Mouse (Mus musculus) lung, postnatal 0 days (tissue): ENCODE measurements at regions not wholly inside any gene's neighbourhood (a gene's known extent, or its start where the extent isn't known, plus 50 kb on each side); places are given as distances from the start of the nearest gene placed in this dataset.
A peak's percentile ranks its signal among the peaks of the same experiment; 100 is the strongest.

Source experiments
- ATAC-seq: fragments of 200-750 bp; cut with Nextera tagmentation; 2 replicates; pipeline ENCODE4 v1.8.0; 2017; ENCODE audit warnings: moderate library complexity
- DNase-seq: peaks from one replicate; pipeline ENCODE4 v3.0.0-alpha.2; 2016; ENCODE audit warnings: low spot score
- H3K27ac ChIP-seq: fragments of 300-500 bp; sonication (generic); 2 replicates; pipeline ENCODE4 v1.5.1; 2014; ENCODE audit warnings: antibody characterized with exemption, mild to moderate bottlenecking, low read length, mixed read lengths
- H3K27me3 ChIP-seq: fragments of 300-500 bp; sonication (generic); replicated peaks from 2 replicates; pipeline ENCODE4 v1.6.1; 2014; ENCODE audit warnings: low read length, mixed read lengths; ENCODE audit not compliant: insufficient read depth
- H3K36me3 ChIP-seq: fragments of 300-500 bp; sonication (generic); 2 replicates; pipeline ENCODE4 v1.6.1; 2014; ENCODE audit warnings: low read length, mixed read lengths; ENCODE audit not compliant: insufficient read depth
- H3K4me1 ChIP-seq: fragments of 300-500 bp; sonication (generic); 2 replicates; pipeline ENCODE4 v1.6.1; 2014; ENCODE audit warnings: antibody characterized with exemption, low read depth, low read length, mixed read lengths; ENCODE audit not compliant: insufficient read depth
- H3K4me2 ChIP-seq: fragments of 300-500 bp; sonication (generic); replicated peaks from 2 replicates; pipeline ENCODE4 v1.6.1; 2014; ENCODE audit warnings: low read depth, mild to moderate bottlenecking, low read length, moderate library complexity, mixed read lengths
- H3K4me3 ChIP-seq: fragments of 300-500 bp; sonication (generic); 2 replicates; pipeline ENCODE4 v1.5.1; 2014; ENCODE audit warnings: low read depth, low read length
- H3K9ac ChIP-seq: fragments of 300-500 bp; sonication (generic); replicated peaks from 2 replicates; pipeline ENCODE4 v1.6.1; 2014; ENCODE audit warnings: low read depth, mild to moderate bottlenecking
- H3K9me3 ChIP-seq: fragments of 300-500 bp; sonication (generic); 2 replicates; pipeline ENCODE4 v1.6.1; 2016; ENCODE audit warnings: low read length, mixed read lengths
- CTCF ChIP-seq: IDR thresholded peaks from 2 replicates; pipeline ENCODE4 v1.5.1; 2016; ENCODE audit warnings: antibody characterized with exemption, mild to moderate bottlenecking
- EP300 ChIP-seq: IDR thresholded peaks from 2 replicates; pipeline ENCODE4 v1.6.1; 2016; ENCODE audit warnings: antibody characterized with exemption, mild to moderate bottlenecking, control low read depth
- WGBS: fragments of 180-500 bp; shearing (Covaris S2); extraction: QIAGEN DNeasy Blood & Tissue Kit; methylation state at CpG from one replicate; pipeline ENCODE4 v1.1.7; 2014; 5-methylcytosine and 5-hydroxymethylcytosine counted together

DNA sequence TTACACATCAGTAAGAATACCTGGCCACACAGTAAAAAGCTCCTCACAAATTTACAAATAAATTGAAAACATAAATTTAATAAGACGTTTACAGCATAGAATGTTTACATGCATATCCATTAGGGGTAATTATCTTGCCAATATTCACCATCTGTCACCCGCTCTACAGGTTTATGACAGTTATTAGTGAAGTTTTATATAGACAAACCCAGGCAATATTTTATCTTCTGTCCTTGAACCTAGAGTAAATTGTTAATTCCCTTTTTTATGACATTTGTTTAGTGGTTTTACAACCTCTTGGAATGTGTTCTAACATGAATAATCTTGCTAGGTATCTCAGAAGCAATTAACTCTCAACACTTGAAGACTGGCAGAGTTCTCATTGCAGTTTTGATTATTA is 6458.7 kb downstream of the 9330182O14Rik start:
- WGBS, result 64% methylated on average over 2 of the region's 2 CpGs
- DNase-seq, result no peak
- Histone ChIP-seq H3K9me3 (no peaks in the 10 kb centered on the region), H3K4me2 (no peak overlapping the region), H3K4me3 (no peak overlapping the region), H3K27me3 (no peaks in the 10 kb centered on the region), H3K36me3 (no peaks in the 10 kb centered on the region), H3K27ac (no peak overlapping the region), H3K9ac (no peak overlapping the region), H3K4me1 (no peaks in the 10 kb centered on the region)
- TF ChIP-seq CTCF (no peak), EP300 (no peak)
- ATAC-seq, result no peak

DNA sequence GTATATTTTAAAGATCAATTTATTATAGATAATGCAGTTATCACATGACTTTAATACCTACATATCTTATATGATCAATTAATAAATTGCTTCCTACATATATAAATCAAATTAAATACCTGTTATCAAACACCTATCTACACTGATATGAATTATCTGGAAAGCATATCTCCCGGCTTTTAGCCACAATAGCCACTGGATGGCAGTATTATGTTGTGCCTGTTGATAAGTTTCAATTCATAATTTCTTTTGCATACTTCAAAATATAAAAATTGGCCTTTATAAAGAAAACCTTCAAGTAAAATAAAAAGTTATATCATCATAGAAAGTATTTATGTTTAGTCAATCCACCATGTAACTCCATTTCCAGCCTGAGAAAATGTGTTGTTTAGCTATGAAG is 6464.2 kb downstream of the 9330182O14Rik start:
- TF ChIP-seq CTCF (peak; percentile 5; the same call in 1 of the 2 replicates), EP300 (no peak)
- no peaks in the 10 kb centered on the region for H3K9me3 ChIP-seq
- H3K27ac ChIP-seq, result no peak overlapping the region
- H3K36me3 ChIP-seq, result no peaks in the 10 kb centered on the region
- no peak overlapping the region for H3K4me2 ChIP-seq
- no peak overlapping the region for H3K9ac ChIP-seq
- H3K4me3 ChIP-seq, result no peak overlapping the region
- ATAC-seq (no peak), DNase-seq (no peak)
- no peaks in the 10 kb centered on the region for H3K27me3 ChIP-seq
- WGBS, result 67% methylated on average over 1 of the region's 1 CpGs
- no peaks in the 10 kb centered on the region for H3K4me1 ChIP-seq

DNA sequence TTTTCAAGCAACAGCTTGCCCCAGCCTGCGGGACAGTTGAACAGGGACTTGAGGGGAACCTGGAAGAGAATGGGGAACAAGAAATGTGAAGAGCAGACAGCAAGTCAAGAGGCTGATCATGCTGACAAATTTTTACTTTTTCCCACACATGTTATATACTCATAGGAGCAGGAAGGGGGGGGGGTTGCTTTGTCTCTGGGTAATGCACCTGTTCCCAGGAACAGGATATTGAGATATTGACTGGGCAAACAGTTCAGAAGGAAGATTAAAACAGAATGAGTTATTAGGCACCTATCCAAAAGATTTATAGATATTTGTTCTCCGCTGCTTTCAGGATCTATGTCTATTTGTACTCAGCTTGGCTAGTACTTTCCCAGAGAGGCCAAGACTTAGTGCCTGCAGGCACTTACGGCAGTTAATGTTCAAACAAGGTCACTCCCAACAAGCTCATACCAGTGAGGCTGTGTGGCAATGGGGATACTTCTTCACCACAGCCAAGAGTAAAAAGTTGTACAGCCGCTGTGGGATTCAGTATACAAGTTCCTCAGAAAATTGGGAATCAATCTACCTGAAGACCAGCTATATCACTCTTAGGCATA is 6489.4 kb downstream of the 9330182O14Rik start:
- ATAC-seq, result peak; percentile 35; the same call in 1 of the 2 replicates
- Histone ChIP-seq H3K27me3 (no peaks in the 10 kb centered on the region), H3K9me3 (no peaks in the 10 kb centered on the region), H3K4me2 (no peak overlapping the region), H3K27ac (no peak overlapping the region), H3K9ac (no peak overlapping the region), H3K4me3 (no peak overlapping the region), H3K4me1 (no peaks in the 10 kb centered on the region), H3K36me3 (no peaks in the 10 kb centered on the region)
- DNase-seq, result peak; percentile 10
- WGBS, result 51% methylated on average over 4 of the region's 4 CpGs
- TF ChIP-seq EP300 (no peak), CTCF (no peak)

DNA sequence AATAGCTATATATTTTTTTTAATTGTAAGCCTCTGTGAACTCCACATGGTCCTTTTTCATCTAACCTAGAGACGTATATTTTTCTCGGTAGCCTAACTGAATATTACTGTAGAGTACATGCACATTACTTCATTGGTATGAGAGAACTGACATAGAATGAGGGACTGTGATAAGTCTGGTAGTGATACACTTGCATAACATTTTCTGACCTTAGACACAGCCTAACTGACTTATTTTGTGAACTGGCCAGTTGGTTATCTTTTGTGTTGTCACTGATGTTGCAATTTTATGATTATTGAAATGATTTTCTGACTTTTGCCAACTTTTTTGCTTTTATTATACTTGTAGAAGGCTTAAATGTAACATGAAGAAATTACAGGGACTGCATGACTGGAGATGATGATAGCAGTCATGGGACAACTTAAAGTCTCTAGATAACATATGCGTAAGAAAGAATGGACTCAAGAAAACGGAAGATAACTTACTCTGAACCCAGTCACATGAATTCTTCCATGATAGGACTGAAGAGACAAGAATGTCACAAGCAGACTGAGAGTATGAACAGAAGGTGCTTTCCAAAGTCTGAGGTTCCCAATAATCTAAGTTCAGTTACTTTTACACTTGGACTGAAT is 6491.0 kb downstream of the 9330182O14Rik start:
- Histone ChIP-seq H3K9ac (no peak overlapping the region), H3K27me3 (no peaks in the 10 kb centered on the region), H3K27ac (no peak overlapping the region), H3K36me3 (no peaks in the 10 kb centered on the region), H3K4me3 (no peak overlapping the region), H3K4me2 (no peak overlapping the region), H3K9me3 (no peaks in the 10 kb centered on the region), H3K4me1 (no peaks in the 10 kb centered on the region)
- DNase-seq (no peak), ATAC-seq (no peak)
- 82% methylated on average over 4 of the region's 4 CpGs for WGBS
- TF ChIP-seq CTCF (no peak), EP300 (no peak)
